Mouse (Mus musculus): ENCODE data around the gene Fnbp1.

DNA sequence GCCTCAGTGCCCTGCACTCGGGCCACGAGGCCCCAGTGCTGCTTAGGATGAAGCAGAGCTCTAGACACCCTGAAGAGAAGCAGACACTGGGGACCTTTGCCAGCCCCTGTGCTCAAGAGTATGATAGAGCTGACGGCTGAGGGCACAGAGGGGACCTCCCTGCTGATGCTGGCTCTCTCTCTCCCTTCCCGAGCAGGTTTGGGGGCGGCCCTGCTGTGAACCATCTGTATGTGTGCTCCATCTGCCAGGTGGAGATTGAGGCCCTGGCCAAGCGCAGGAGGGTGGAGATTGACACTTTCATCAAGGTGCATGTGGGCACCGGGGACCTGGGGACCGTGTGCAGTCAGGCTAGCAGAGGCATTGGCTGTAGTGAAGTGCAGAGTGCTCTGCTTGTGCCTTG, 123.3 kb downstream of the Fnbp1 start:
- no peak for TF ChIP-seq CTCF (conservative IDR thresholded peaks at IDR 0.05; ENCODE audit: low read length)
- TF ChIP-seq NANOG (IDR thresholded peaks at IDR 0.05; ENCODE audit: borderline replicate concordance, low read length) = no peak
- TF ChIP-seq POU5F1 (IDR thresholded peaks at IDR 0.05; ENCODE audit: borderline replicate concordance, low read length) = no peak

Measured in E14TG2a.4 (cell line).